Mouse (Mus musculus) regulatory T cell (primary cell): ENCODE data around the gene Ppia.
"Not testable (repeated sequence)": the region's sequence is repeated elsewhere in the genome, so short reads cannot be mapped to it uniquely, and the experiment has no call there.

Source experiments
- in situ Hi-C: fragments of 300-600 bp; cut with MboI, MseI; formaldehyde crosslinking; loops from one replicate; pipeline ENCODE4 v1.15.1; 2025; ENCODE audit warnings: high pct_unique_total_duplicates

Ppia gene

DNA sequence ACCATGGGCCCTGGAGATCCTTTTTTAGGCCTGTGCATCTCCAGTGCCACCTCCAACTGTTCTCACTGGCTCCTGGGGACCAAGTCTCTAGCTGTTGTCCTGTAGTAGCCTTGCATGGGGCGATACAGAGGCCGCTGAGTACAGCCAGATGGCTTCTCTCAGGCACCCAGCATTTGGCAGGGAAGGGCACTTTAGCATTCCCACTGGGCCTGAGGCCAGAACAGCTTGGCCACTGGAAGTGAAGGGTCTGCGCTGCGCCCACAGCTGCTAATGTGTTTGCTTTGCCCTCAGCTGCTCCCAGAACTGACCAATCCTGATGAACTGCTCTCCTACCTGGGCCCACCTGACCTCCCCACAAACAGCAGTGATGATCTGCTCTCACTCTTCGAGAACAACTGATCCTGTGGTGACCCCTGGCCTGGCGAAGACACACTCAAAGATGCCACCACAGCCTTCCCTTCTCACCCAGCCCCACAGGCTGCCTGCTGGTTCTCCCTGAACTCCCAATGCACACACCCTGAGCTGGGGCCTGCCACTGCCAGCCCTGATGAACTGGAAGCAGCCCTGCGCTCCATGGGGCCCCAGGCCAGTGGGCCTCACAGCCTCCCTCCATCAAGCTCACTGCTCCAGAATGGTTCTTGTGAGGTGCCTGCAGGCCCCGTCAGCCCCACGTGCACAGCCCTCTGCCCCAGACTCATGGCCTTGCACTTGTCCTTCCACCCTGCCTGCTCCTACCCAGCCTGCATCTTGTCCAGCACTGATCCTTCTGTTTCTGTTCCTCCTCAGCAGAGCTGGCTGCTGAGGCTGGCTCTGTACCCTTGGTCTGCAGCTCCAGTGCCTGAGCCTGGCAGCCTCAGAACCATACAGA lies 10.3 kb upstream of the Ppia start:
- in situ Hi-C loops = no loop called here

GRCm38 (mm10) chr11:6405591-6406081 lies 9.6 kb upstream of the Ppia start:
- in situ Hi-C loops = no loop called here

DNA sequence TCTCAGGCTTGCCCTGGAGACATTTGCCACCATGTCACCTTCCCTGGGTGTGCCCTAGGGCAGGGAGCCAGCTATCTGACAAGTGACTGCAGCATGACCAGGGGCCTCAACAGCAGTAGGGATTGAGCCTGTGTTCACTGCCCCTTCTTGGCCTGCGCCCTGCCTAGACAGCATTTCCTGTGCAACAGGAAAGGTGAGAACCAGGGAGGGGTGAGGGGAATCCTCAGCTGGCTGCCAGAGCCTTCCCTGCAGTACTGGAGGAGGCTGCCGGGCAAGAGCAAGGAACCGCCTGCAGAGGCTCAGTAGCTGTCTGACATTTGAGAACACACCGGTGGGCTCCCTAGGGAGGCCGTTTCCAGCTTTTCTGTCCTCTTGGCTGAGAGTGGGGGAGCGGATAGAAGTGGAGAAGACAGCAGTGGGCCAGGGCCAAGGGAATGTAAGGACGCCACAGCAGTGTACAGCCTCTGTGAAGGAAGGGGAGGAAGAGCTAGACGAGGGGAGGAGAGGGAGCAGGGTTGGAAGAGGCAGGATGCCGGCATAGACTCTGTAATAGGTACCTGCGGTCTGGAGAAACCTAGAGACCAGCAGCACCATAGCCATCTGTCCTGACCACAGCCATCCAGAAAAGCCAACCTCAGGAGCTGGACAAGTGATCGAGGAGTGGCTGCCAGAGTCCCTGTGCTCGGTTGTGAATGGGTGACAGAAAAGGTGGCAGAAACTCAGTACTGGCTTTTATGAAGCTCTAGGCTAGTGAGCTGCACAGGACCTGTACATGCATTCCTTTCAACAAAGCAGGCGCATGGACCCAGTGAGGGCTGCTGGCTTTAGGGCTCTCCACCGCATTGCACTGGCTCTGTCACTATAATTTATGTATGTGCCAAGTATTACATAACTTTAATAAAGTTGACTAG lies 8.7 kb upstream of the Ppia start:
- in situ Hi-C loops = no loop called here

DNA sequence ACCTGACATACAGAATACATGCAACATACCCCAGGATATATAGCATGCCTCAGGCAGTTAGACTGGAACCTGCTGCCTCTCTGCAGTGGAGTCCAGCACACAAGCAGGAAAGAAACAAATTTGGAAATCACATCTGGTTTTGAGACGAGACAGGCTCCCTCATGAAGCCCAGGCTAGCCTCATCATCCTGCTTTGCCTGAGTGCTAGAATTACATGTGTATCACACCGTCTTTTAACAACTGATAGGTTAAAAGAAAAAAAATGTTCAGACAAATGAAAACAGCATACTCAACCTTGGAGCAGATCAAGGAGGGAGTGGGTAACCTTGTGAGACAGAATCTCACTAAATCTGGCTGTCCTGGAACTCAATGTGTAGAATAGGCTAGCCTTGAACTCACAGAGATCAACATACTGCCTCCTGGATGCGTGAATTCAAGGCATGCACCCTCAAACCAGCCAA lies 8.1 kb upstream of the Ppia start:
- in situ Hi-C loops = no loop called here

DNA sequence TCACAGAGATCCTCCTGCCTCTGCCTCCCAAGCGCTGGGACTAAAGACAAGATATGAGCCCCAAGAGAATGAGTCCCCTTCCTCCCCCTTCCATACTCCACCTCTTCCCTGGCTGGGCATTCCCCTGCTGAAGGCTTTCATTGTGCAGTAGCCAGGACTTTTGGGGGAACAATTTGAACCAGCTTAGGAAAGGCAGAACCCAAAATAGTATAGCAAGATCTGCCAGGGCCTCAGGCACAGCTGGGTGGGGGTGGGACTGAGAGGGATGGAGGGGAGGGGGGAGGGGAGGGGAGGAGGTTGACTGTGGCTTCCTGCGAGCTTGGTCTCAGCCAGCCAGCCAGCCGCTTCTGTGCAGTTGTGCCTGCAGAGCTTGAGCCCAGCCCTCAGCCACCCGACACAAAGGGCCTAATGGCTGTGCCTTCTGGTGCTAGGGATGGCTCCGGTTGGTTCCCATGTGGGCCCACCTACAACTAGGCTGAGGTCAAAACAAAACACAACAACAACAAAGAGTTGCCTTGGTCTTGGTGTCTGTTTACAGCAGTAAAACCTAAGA lies 5.1 kb upstream of the Ppia start:
- in situ Hi-C loops = no loop called here

DNA sequence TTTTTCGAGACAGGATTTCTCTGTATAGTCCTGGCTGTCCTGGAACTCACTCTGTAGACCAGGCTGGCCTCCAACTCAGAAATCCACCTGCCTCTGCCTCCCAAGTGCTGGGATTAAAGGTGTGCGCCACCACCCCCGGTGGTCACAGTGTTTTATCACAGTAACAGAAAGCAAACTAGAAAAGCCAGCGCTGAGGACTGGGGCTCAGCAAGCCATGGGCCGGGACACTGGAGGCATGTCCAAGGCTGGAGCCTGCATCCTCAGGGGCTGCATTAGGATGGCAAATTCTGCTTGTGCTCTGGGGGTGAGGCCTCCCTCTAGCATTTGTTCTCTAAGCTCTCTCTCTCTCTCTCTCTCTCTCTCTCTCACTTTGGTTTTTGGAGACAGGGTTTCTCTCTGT lies 4.5 kb upstream of the Ppia start:
- in situ Hi-C loops = not testable (repeated sequence)

DNA sequence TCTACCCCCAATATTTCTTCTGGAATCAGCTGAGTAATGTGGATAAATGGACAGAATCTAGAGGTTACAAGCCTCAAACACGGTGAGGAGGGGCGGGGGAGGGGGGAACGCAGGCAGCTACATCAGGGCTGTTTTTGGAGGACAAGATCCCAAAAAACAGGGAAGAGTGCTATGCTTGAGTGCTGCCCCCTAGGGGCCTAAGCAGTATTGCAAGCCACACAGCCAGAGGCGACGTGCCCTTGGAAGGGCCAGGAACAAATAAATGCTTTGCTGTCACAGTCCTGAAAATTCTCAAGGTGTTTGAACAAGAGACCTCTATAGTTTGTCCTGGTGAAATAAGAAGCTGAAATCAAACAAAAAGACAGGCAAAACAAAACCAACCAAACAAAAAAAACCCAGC lies 3.6 kb upstream of the Ppia start:
- in situ Hi-C loops = no loop called here

DNA sequence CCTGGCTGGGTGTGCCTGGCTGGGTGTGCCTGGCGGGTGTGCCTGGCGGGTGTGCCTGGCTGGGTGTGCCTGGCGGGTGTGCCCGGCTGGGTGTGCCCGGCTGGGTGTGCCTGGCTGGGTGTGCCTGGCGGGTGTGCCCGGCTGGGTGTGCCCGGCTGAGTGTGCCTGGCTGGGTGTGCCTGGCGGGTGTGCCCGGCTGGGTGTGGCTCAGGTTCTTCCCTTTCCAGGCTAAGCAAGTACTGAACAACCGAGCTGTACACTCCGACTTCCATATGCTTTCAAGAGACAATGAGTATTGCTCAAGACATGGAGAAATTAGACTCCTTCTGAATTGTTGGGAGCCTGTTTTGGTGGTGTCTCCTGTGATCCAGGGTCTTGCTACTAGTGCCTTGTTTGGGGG lies 2.0 kb upstream of the Ppia start:
- in situ Hi-C loops = no loop called here

- in situ Hi-C loops = no loop called here
These were observed 535 bp downstream of the Ppia start for GRCm38 (mm10) chr11:6415551-6416404.

GRCm38 (mm10) chr11:6416405-6417034 lies 1.3 kb downstream of the Ppia start:
- in situ Hi-C loops = no loop called here

- in situ Hi-C loops = no loop called here
These were observed 1.8 kb downstream of the Ppia start for GRCm38 (mm10) chr11:6417069-6417468.

DNA sequence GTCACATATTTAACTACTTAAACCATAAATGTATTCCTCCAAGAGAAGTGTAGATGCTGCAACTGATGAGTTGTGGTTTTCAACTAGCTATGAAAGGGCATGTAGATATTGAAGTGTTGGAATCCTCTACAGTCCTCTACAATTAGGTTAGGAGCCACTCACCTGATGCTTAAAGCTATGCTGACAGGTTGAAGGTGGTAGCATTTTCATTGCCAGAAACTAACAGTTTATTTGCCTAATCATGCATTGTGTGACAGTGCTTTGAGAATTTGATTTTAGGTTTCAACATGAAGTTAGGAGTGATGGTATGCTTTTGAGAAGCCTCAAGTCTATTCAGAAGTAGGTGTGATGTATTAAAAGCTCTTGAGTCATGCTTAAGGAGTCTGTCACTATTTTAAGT lies 2.2 kb downstream of the Ppia start:
- in situ Hi-C loops = no loop called here

- in situ Hi-C loops = no loop called here
These were observed 3.5 kb downstream of the Ppia start for GRCm38 (mm10) chr11:6418751-6419150.

- in situ Hi-C loops = not testable (repeated sequence)
These were observed 3.9 kb downstream of the Ppia start for GRCm38 (mm10) chr11:6419156-6419555.

DNA sequence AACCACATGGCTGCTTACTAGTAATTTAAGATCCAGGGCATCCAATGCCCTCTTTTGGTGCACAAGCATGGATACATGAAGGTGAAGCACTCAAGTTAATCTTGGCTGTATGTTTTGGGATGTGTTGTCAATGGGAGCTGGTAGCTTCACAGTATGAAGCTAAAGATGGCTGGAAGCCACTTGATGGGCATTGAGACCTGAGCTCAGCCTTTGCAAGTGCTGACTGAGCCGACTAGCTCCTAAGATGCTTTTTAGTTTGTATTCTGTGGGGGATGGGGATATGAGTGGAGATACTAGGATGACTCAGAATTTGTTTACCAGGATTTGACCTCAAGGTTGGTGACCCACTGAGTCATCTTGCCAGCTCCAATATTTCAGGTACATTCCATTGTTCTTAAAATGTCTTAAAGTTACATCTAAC lies 5.0 kb downstream of the Ppia start:
- in situ Hi-C loops = no loop called here

DNA sequence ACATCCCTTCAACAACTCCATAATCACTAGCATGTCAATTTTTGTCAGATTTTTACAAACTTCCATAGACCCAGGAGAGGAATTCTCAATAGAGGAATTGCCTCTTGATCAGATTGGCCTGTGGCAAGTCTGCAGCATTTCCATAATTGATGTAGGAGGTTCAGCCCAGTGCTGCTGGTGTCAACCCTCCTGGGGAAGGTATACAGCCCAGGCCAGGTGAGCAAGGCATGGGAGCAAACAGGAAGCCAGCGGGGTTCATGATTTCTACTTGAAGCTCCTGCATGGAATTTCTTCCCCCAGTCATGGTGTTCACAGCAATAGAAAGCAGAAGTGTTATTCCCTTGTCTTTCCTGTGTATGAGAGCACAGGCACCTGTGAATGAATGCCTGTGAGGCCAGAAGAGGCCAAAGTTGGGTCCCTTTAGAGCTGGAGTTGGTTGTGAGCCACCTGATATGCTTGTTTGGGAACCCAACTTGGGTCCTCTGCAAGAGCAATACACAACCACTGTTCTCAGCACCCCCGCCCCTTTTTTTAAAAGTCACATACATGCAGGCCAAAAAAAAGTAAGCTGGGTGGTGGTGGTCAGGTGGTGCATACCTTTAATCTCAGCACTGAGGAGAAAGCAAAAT lies 5.6 kb downstream of the Ppia start:
- in situ Hi-C loops = no loop called here

DNA sequence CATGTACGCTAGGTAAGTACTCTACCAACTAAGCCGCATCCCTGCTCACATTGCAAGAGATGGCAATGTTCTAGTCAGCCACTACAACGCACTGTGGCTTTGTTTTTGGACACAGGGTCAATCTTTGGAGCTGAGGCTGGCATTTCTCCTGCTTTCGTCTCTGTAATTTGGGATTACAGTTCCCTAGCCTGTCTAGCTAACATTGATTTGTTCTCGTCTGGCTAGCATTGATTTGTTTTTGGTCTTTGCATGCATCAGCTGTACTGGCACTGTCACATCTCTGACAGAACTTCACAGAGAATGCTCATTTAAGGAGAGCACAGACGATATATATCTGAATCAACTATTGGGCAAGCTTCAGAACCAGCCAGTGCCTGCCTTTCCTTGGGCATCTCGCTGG lies 14.9 kb downstream of the Ppia start:
- in situ Hi-C loops = no loop called here

DNA sequence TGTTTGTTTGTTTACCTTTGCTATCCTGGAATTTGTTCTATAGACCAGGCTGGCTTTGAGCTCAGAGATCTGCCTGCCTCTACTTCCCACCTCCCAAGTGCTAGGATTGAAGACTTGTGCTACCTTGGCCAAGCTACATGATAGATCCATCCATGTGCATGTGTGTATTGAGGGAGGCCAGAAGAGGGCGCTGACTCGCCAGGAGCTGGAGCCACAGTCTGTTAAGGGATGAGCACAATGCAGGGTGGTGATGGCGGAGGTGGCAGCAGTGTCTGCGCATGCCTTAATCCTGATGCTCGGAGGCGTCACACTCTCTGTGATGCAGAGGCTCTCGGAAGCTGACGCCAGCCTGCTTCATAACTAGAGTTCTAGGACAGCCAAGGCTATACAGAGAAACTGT lies 21.2 kb downstream of the Ppia start:
- in situ Hi-C loops = no loop called here

DNA sequence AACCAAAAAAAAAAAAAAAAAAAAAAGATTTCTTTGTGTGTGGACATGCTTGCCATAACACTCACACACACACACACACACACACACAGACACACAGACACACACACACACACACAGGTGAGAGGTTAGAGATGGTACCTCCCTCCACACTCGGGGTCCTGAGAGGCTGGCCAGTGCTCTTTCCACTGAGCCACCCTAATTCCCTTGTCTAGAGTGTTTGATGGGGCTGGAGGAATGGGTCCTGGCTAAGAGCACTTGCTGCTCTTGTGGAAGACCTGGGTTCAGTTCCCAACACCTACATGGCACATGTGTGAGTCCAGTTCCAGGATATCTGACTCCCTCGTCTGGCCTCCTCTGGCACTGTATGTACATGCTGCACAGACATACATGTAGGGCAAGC lies 22.4 kb downstream of the Ppia start:
- in situ Hi-C loops = no loop called here

- in situ Hi-C loops = no loop called here
These were observed 24.9 kb downstream of the Ppia start for GRCm38 (mm10) chr11:6440171-6440570.
